Mouse (Mus musculus): ENCODE results near the gene Tspan9.

Tspan9 gene

DNA sequence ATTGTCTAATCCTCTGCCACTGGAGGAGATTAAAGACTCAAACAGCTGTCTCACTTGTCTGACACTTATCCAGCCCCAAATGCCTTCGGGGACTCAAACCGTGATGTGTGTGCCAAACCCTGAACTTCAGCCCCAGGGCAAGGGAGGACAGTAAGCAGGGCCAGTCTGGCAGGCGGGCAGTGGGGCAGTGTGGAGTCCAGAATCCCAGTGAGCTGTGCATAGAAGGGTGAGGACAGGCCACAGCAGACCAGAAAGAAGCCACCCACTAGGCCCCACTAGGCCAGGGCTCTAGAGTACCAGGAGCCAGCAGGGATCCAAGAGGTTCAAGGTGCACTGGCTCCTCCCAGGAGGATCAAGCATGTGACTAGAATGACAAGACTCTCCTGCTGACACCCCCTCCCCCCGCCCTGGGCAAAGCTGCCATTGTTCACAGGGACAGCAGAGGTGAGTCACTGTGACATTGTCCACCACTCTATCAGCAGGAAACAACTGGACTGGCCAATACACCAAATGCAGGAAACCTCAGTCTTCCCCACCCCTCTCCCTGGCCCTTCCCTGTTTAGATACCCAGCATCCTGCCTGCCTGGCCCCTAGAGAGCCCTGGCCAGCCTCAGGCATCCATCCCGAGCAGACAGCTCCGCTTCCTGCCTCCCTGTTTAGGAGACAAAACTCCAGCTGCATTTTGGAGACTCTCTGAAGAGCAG lies 40.9 kb downstream of the Tspan9 start:
- no peak for DNase-seq

DNA sequence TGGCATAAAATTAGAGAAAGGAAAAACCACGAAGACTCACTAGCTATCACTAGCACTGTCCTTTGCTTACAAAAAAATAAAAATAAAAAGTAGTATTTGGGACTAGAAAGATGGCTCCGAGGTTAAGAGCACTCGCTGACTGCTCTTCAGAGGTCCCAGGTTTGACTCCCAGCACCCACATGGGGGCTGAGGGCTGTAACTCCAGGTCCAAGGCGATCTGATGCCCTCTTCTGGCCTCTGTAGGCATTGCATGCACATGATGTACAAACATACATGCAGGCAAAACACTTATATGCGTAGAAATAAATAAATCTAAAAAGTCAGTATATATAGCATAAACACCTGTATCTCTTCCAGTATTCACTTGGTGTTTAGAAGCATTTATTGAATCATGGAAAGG lies 43.5 kb downstream of the Tspan9 start:
- peak in 1 of 2 experiments; percentile 67 for DNase-seq

DNA sequence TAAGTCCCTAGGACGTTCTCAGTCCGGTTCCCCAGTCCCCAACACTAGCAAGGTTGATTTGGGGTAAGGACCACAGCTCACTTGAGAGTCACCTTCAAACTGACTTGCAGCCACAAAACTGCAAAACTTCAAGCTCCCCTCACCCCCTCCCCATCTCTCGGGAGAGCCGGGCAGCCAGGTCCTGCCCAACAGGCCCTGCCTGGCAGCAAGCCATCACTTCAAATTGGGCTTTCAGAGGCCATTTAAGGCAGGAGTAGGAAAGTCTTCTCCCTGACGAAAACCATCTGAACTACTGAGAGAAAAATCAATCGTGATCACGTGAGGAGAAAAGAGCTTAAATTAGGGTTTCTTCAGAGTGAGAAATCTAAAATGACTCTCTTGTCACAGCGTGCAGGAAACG lies 44.2 kb downstream of the Tspan9 start:
- peak in 1 of 2 experiments; percentile 62 for DNase-seq

DNA sequence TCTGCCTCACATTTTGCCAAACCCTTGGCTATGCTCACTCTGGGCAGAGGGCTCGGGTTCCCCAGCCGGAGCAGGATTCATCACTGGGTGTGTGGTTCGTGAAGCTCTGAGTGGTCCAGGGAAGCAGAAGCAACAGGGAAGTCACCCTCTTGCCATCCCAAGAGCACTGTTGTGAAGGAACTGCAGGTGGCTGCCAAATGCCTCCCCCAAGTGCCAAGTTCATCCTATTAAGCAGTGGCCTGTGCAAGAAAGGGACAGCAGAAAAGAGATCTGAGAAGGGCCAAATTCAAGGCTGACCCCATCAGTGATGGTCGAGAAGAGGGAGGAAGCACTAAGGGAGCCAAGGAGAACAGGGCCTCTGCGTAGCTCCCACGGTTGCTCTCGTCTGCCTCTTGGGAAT lies 46.9 kb downstream of the Tspan9 start:
- DNase-seq: peak in 1 of 2 experiments; percentile 43

DNA sequence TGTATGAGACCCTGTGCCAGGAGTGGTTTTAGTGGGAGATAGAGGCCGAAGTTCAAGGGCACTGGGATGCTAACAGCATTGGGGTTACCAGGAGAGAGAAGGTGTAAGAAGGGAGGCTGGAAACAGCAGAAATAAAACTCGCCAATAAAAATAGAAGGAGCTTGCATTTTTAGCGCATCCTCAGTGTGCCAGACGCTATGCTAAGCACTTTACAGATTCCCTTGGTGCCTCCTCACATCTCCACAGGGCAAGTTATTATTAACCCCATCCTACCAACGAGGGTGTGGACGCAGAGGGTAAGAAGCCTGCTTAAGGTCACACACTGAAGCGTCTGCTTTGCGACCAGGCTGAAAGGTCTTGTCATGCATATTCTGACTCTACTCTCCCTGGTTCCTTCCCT lies 47.5 kb downstream of the Tspan9 start:
- DNase-seq: no peak

DNA sequence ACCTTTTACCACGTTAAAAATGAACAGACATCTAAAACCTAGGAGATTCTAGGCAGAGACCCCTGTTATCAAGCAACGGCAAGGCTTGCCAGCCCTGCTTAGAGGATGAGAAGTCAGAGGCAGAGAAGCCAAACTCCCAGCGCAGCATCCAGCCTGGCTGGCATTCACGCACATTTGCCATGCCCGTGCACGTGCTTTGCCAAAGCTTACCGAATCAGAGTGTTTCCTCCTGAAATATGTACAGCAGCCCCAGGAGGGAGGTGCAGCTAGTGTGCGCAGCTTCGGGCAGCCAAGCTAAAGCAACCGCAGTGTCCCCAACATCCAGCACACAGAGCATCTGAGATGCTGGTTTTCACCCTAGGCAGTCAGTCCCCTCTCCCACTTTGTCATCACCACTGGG lies 48.3 kb downstream of the Tspan9 start:
- peak; percentile 75 to 76 for DNase-seq

DNA sequence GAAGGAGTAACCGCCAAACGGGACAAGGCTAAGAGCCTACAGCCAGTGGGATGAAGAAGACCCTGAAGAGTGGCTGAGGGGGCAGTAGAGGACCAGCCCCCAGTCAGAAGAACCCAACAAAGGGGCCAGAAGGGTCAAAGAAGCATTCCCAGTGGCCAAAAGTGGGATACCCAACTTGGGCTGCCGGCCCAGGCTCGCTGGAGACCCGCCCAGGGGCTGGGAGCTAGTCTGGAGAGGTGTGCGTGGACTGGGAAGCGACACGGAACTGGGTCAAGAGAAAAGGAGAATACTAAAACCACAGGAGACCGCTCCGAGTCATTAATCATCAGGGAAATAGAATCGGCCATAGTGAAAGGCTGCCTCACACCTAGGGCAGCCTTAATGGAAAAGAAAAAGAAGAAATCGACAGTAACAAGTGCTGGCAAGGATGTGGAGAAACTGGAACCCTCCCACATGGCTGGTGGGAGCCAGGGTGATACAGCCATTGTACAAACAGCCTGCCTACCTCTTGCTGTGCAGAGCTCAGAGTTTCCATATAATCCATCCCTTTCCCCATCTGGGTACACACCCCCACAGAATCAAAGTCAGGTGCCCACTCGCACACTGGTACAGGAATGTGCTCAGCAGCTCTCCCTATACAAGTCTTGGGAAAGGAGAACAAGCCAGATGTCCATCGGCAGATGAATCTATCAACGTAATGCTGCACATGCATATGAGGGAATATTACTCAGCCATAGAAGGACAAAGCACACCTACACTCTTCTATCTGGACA lies 49.4 kb downstream of the Tspan9 start:
- DNase-seq: peak in 1 of 2 experiments; percentile 43

DNA sequence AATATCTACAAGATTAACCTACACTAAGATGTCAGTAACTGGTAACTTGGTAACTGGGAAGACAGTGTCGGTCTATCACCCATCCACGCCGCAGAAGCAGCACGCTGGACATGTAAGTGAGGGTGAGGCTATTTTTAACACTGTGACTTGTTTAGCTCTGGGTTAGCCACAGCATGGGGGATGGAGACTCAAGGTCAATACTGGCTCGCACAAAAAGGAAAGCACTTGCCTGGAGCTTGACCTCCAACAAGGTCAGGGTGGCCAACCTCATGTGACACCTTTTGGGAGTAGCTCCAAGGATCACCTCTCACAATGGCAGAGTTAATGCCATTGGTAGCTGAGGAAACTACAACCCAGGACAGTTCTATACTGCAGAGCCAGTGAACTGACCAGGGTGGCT lies 50.8 kb downstream of the Tspan9 start:
- DNase-seq: peak in 1 of 2 experiments; percentile 26

DNA sequence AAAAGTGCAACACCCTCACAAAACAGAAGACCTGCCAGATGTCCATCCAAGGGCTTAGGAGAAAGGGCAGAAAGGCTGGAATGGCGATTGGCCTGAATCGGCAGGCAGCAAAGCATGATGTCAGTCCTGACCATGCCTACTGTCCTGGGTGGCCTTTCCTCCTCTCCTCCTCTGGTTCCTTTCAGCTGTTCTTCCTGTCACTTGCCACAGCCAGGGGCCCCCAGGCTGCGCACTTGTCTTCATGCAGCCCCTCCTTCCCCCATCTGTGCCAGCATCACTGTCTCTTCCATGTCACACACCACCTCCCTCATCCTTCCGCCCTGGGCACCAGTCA lies 51.6 kb downstream of the Tspan9 start:
- no peak for DNase-seq

DNA sequence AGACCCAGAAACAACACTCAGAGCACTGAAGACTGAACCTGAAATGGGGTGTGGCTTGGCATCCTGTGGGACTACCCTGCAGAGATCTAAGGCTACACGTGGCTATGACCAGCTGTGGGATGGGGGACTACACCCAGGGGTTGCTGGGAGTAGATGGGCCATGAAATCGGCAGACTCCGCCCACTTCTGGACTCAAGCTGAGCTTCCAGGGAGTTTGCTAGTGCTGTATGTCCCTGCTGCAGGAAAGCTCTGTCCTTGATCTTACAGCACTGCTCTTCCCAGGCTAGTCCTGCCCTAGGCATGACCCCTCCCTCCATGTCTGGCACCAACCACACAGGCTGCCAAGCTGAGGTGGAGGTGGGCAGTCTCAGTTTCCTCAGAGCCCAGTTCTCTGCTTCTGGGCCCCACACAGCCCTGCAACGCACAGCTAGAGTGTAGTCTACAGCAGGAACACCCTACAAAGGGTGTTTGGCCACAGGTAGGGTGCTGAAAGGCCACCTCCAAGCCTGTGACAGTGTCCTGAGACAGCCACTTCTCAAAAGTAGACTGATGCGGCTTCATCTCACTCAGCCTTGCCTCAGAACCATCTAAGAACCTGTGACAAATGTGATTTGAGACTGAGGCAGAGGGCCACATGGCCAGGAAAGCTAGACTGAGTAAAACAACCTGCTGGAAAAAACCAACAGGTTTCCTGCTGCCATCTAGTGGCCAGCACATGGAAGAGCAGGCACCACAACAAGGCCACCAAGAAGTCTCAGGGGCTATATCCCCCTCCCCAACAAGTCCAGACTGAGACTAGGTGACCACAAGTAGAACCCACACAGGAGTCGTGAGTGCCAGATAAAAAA lies 52.2 kb downstream of the Tspan9 start:
- peak; percentile 82 to 87 for DNase-seq

DNA sequence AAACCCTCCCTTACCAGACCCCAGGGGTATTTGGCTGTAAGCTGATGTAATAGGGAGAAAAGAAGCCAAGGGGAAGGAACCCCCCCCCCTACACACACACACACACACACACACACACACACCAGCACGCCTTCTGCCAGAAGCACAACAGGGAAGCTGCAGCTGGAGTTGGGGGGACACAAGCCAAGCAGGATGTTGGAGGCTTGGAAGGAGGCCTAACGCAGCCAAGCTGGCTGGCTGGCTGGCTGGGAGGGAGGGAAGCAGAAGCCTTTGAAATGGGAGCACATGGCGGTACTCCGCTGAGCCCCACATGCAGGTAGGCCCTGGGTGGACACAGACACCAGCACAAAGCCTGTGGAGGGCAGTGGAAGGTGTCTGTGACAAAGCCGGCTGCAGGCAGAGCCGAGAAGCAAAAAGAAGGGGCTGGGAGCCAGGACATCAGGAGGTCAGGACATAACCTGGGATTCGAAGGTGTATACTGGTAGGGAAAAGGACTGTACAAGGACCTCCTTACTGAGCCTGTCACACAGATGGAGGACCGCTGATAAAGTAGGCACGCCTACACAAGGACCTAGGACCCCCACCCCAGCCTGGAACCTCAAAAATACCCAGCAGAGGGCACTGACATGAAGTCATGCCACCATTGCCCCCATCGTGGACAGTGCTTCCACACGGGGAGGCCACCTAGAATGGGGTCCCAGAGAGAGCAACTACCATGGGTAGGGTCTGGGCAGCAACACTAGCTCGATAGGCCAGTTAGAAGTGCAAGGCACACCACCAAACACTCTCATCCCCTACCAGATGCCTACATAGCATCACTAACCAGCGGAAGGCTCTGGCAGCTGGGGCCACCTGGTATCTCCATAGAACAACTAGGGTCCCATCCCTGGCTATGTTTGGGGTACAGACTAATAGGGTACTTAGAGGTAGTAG lies 53.4 kb downstream of the Tspan9 start:
- peak; percentile 60 to 71 for DNase-seq

DNA sequence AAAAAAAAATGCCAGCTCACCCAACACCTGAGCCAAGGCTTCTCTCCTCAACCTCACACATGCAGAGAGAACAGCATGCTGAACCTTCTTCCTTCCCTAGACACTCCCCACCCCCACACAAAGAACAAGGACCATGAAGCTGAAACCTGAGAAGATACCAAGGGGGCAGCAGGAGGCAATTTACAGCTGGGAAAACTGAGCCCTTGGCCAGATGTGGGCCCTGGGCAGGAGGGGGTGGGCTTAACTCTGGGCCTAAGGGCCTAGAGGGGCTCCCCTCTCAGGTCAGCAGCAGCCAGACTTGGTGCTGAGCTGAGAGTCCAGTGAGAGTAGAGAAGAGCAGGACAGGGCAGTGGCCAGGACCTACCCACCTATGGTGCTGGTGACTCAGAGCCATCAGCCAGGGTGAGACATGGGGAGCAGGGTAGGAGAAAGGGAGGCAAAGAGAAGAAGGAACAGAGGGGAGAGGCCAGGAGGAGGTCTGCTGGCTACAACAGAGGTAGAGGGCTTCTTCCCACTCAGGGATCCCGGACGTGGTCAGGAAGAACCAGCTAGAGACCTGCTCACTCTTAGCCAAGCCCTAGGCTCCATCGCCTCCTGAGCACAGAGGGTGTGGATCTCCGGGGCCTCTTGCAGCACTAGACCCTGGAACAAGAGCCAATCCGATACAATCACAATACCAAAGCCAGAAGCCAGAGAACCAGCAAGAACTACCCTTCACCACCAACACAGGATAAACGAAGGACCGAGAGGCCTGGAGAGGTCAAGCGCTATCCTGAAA lies 54.5 kb downstream of the Tspan9 start:
- DNase-seq: no peak

DNA sequence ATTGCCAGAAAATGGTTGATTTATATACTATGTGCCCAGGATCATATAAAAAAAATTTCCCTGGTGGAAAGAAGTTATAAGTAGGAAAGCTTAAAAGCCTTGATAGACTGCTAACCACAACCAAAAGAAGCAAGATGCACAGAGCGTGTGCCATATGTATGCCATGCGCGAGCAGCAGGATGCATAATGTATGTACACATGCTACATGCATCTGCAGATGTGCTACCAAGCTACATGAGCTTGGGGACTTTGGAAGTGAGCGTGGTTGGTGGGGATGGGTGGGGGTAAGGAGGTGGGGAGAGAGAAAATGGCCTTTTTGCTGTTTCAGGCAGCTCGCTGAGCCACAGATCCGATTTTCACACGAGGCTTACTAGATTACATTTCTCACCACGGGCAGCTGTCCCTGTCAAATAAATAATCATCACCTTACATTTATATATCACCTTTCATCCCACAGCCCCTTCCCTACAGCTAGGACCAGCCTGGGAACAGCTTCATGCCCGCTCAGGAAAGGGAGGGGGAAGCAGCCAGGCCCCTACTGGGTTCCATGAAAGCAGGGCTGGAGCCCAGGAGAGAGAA lies 57.8 kb downstream of the Tspan9 start:
- no peak for DNase-seq

DNA sequence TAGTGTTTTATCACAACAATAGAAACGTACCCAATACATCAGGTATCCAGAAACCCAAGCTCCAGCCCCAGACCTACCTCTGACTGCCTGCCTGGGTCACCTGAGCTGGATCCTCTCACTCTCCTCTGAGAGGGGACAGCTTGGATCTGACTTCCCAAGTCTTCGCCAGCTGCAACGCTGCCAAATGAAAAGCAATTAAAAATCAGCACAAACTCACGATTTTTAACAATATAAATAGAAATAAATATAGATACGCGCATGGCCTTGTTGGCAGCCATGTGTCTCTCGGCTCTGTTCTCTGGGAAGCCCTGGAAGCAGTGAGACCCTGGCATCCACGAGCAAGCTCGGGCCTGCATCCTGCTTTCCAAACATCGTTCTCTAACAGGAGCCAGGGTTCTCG lies 60.1 kb downstream of the Tspan9 start:
- DNase-seq: peak in 1 of 2 experiments; percentile 60

DNA sequence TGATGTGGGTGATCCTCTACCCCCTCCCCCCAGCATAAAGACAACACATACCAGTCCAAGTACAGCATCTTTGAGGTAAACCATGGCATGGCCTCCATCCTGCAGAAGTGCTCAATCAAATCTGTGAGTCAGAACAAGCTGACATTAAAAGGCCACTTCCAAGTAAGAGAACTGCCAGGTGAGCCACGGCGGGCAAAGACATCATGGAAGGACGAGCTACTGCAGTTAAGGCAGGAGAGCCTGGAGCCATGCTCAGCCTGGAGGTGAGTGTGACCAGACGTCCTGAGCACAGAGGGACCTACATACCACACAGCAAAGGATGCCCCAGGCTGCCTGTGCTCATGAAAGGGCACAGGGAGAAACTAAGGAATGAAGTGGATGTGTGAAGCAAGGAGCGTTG lies 61.6 kb downstream of the Tspan9 start:
- peak in 1 of 2 experiments; percentile 51 for DNase-seq

DNA sequence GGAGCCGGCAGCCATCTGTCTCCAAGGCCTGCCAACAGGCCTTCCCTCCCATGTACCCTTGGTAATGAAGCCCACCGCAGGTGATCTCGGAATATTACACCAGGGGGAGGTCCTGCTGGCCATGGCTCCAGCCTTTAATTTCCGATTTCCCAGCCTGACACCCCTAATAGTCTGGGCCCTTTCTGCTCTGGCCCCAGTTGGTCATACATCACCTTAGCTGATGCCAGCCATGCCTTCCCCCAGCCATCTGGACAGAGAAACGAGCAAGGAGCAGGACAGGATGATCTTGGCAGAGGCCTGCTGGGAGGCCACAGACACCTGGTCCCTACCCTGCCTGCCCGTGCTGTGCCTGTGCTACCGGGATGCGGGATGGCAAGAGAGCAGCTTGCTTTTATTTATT lies 62.1 kb downstream of the Tspan9 start:
- DNase-seq: peak; percentile 86 to 92

DNA sequence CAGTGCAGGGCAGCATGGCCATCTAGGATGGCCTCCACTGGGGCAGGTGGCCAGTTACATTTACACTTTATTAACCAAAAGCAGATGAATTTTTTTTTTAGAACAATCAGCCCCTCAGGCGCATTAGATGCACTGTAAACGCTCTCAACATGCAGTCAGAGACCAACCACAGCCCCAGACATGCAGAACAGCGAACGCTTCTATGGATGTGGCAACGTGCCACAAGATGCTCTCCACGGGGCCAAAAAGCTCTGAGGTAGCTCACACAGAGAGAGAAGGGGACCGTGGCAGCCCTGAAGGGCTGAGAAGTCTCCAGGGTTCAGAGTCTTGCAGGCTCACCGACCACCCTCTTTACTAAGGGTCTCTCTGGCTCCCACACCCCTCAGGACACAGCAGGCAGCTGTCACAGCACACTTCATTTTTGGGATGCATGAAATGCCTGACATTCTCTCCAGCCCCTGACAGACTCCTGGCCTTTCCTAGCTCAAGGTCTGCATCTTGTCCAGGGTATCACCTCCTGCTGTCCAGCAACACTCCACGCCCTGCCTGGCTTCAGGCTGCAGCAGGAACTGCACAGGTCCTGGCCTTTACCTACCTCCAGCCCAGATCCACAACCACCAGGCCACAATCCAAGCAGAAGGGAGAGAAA lies 63.7 kb downstream of the Tspan9 start:
- DNase-seq: peak in 1 of 2 experiments; percentile 49

DNA sequence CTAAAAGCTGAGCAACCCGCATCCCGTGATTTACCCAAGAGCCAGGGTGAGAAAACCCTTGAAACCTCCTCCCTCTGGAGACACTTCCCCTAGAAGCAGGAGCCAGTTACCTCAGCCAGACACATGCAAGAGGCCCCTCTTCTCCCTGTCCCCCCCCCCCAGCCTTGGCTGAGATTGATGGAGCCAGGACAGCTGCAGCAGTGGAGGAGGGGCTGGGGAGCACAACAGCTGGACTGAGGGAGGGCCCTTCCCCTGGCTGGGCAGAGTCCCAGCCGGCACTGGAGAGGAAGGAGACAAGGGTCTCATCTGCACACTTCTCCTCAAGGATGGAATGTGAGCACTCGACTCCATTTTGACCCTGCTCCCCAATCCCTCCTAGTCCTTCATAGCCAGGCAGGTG lies 64.9 kb downstream of the Tspan9 start:
- peak in 1 of 2 experiments; percentile 16 for DNase-seq

DNA sequence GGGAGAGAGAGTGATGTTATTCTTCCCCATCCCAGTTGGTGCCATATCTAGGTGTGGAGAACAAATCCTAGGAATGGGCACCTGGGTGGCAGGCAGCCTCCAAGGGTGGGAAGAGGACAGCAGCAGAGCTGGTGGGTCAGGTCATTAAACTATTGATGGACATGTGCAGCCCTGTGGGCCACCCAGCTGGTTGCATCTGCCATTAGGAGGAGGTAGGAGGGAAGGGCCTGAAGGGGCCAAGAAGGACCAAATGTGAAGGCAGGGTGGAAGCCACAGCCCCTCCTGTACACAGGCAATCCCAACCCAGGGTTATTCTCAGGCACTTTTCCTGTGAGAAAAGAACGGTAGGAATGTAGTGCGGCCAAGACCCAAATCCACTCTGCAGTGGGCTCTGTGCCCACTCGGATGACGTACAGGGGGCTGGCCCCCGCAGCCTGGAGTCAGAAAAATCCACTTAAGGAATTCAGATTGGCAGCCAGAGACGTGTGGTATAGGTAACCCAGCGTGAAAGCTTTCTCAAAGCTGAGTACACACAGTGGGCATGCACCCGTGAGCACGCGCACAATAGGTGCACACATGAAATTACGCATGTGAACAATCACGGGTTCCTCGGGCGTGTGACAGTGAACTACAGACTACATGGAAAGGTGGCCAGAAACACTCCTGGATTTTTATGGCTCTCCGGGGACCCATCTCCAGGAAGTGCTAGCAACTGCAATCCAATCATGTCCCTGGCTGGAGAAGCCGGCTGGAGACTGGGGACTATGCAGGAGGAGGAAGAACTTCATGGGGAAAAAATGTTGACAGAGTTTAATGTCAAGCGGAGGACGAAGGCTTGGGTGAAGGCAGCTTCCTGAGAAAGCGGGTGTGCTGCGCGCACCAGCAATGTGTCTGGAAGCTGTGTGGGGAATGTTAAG lies 67.0 kb downstream of the Tspan9 start:
- DNase-seq: peak in 1 of 2 experiments; percentile 21
